Mouse (Mus musculus): ENCODE data around the gene Zfp853. TPM values are rescaled to one million over a fixed set of nuclear protein-coding genes. Genes with fewer than 3 reads are reported as not detected.

Zfp853 gene
- total and polyA plus RNA-seq, 3 experiments = 0.08 to 0.14 TPM; not detected in 1

DNA sequence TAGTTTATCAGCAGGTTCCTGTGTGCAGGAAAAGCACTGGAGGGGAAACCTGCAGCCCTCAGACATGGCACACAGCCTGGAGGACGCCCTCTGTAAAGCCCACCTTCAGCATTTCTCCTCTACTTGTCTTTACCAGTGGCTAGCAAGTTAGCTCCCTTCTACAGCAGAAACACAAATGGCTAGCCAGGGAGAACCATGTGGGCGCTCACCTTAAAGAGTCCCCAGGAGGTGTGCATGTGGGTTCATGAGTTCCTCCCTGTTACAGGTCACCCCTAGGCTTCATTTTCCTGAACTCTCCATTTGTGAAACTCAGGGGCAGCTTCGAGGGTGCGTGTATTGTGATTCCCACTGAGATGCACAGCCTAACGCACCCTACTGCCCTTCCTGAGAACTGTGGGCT, 37.6 kb downstream of the Zfp853 start:
- H3K27me3 ChIP-seq (ENCODE audit: control insufficient read depth in 1 of 2, insufficient read depth in 2 of 2, low read length in 2 of 2) = no peaks in the 10 kb centered on the region
- H3K9ac ChIP-seq (ENCODE audit: control insufficient read depth, low read depth, low read length, poor library complexity, severe bottlenecking) = no peak overlapping the region
- H3K4me1 ChIP-seq (ENCODE audit: control insufficient read depth in 1 of 2, insufficient read depth in 2 of 2, low read length in 2 of 2) = peaks cover 5 to 13% of the 10 kb centered on the region in 2 experiments
- H3K4me3 ChIP-seq (ENCODE audit: control insufficient read depth in 1 of 2, insufficient read depth in 1 of 2, low read depth in 2 of 2, low read length in 2 of 2) = no peak overlapping the region
- H3K27ac ChIP-seq (ENCODE audit: control insufficient read depth, low read depth, low read length) = no peak overlapping the region
- no peaks in the 10 kb centered on the region for H3K79me2 ChIP-seq (ENCODE audit: control insufficient read depth, insufficient read depth, low read length, poor library complexity)
- H3K36me3 ChIP-seq (ENCODE audit: control insufficient read depth in 1 of 2, insufficient read depth in 2 of 2, low read length in 2 of 2) = peaks cover 0 to 4% of the 10 kb centered on the region in 2 experiments; a peak in 2 of 4 replicates
- no peaks in the 10 kb centered on the region for H3K9me3 ChIP-seq (replicated peaks; ENCODE audit: insufficient read depth, low read length)
- no peak for DNase-seq (ENCODE audit: low read depth, low spot score)
- TF ChIP-seq NRF1 (IDR thresholded peaks at IDR 0.05; ENCODE audit: insufficient read depth, low read depth, low read length, poor library complexity, severe bottlenecking) (no peak), ZMIZ1 (IDR thresholded peaks at IDR 0.05; ENCODE audit: low read depth, low read length) (no peak), MAX (IDR thresholded peaks at IDR 0.05; ENCODE audit: low read length) (no peak), CHD2 (IDR thresholded peaks at IDR 0.05; ENCODE audit: low read length) (no peak), JUND (IDR thresholded peaks at IDR 0.05; ENCODE audit: low read depth, low read length) (no peak), MEF2A (IDR thresholded peaks at IDR 0.05; ENCODE audit: extremely low read depth, insufficient replicate concordance, low read depth, low read length, poor library complexity, severe bottlenecking) (no peak), ZC3H11A (IDR thresholded peaks at IDR 0.05; ENCODE audit: low read depth, low read length) (no peak), ZKSCAN1 (IDR thresholded peaks at IDR 0.05; ENCODE audit: low read depth, low read length) (no peak), MXI1 (IDR thresholded peaks at IDR 0.05; ENCODE audit: low read depth, low read length) (no peak), RCOR1 (IDR thresholded peaks at IDR 0.05; ENCODE audit: low read depth, low read length) (no peak)

DNA sequence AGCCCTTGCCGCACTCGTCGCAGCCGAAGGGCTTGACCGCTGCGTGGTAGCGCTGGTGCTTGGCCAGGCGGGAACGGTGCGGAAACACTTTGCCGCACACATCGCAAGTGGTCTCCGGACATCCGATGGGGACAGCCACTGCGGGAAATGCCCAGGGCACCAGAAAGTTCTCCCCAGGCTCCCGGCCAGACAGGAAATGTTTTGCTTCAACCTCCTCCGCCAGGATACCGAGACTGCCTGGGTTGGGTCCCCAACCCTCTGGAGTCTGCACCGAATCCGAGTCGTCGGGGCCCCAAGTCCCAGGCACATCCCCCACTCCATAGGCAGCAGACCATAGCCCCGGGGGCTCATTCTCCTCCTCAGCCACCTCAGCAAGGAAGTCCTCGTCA, 38.3 kb downstream of the Zfp853 start:
- Histone ChIP-seq H3K4me1 (ENCODE audit: control insufficient read depth in 1 of 2, insufficient read depth in 2 of 2, low read length in 2 of 2) (peaks cover 5 to 13% of the 10 kb centered on the region in 2 experiments), H3K27me3 (ENCODE audit: control insufficient read depth in 1 of 2, insufficient read depth in 2 of 2, low read length in 2 of 2) (no peaks in the 10 kb centered on the region), H3K79me2 (ENCODE audit: control insufficient read depth, insufficient read depth, low read length, poor library complexity) (no peaks in the 10 kb centered on the region), H3K9me3 (replicated peaks; ENCODE audit: insufficient read depth, low read length) (no peaks in the 10 kb centered on the region), H3K36me3 (ENCODE audit: control insufficient read depth in 1 of 2, insufficient read depth in 2 of 2, low read length in 2 of 2) (peaks cover 0 to 4% of the 10 kb centered on the region in 2 experiments; a peak in 2 of 4 replicates), H3K9ac (ENCODE audit: control insufficient read depth, low read depth, low read length, poor library complexity, severe bottlenecking) (no peak overlapping the region), H3K4me3 (ENCODE audit: control insufficient read depth in 1 of 2, insufficient read depth in 1 of 2, low read depth in 2 of 2, low read length in 2 of 2) (no peak overlapping the region), H3K27ac (ENCODE audit: control insufficient read depth, low read depth, low read length) (no peak overlapping the region)
- no peak for TF ChIP-seq E2F4 (IDR thresholded peaks at IDR 0.05; ENCODE audit: borderline replicate concordance, low read depth, low read length)
- TF ChIP-seq POLR2AphosphoS2 (IDR thresholded peaks at IDR 0.05; ENCODE audit: low read length) = no peak
- no peak for TF ChIP-seq HCFC1 (IDR thresholded peaks at IDR 0.05; ENCODE audit: low read depth, low read length)
- no peak for TF ChIP-seq RAD21 (IDR thresholded peaks at IDR 0.05; ENCODE audit: low read depth, low read length)
- no peak for TF ChIP-seq GABPA (IDR thresholded peaks at IDR 0.05; ENCODE audit: low read depth, low read length)
- TF ChIP-seq SMC3 (IDR thresholded peaks at IDR 0.05; ENCODE audit: low read depth, low read length) = no peak
- TF ChIP-seq ZMIZ1 (IDR thresholded peaks at IDR 0.05; ENCODE audit: low read depth, low read length) = no peak
- TF ChIP-seq USF1 (IDR thresholded peaks at IDR 0.05; ENCODE audit: low read depth, low read length) = no peak
- TF ChIP-seq ZKSCAN1 (IDR thresholded peaks at IDR 0.05; ENCODE audit: low read depth, low read length) = no peak
- no peak for TF ChIP-seq BHLHE40 (IDR thresholded peaks at IDR 0.05; ENCODE audit: borderline replicate concordance, low read depth, low read length)
- TF ChIP-seq NELFE (IDR thresholded peaks at IDR 0.05; ENCODE audit: low read depth, low read length) = no peak
- no peak for TF ChIP-seq MEF2A (IDR thresholded peaks at IDR 0.05; ENCODE audit: extremely low read depth, insufficient replicate concordance, low read depth, low read length, poor library complexity, severe bottlenecking)
- no peak for DNase-seq (ENCODE audit: low read depth, low spot score)

All from MEL (cell line).